Mouse (Mus musculus) ES-E14 (cell line): ENCODE data around the gene Olfr645. TPM values are rescaled to one million over a fixed set of nuclear protein-coding genes. Genes with fewer than 3 reads are reported as not detected.

Source experiments
- DNase-seq: peaks from one replicate; pipeline ENCODE4 v3.0.0-alpha.2; 2013; ENCODE audit warnings: low read depth, low spot score
- H3K27ac ChIP-seq: 2 replicates; pipeline ENCODE4 v1.5.1; 2012; ENCODE audit warnings: low read depth, mild to moderate bottlenecking, low read length, moderate library complexity, mixed read lengths; ENCODE audit not compliant: poor library complexity, insufficient read depth, severe bottlenecking
- H3K36me3 ChIP-seq: 2 replicates; pipeline ENCODE4 v1.6.1; 2012; ENCODE audit warnings: mild to moderate bottlenecking, low read length, moderate library complexity, mixed read lengths; ENCODE audit not compliant: control insufficient read depth, poor library complexity, insufficient read depth, severe bottlenecking
- H3K4me1 ChIP-seq, 2 experiments: fragments of 150-350 bp in 1 of 2; sonication (generic) in 1 of 2; 2 replicates each; pipeline ENCODE4 v1.6.1; 2012; ENCODE audit warnings: low read length in 2 of 2, mild to moderate bottlenecking in 1 of 2, mixed read lengths in 1 of 2; ENCODE audit not compliant: control insufficient read depth in 2 of 2, insufficient read depth in 2 of 2, poor library complexity in 1 of 2
- H3K4me3 ChIP-seq, 2 experiments: fragments of 150-350 bp in 1 of 2; sonication (generic) in 1 of 2; 2 replicates each; pipeline ENCODE4 v1.5.1; 2012; ENCODE audit warnings: low read length in 2 of 2, low read depth in 1 of 2, mild to moderate bottlenecking in 1 of 2, mixed read lengths in 1 of 2; ENCODE audit not compliant: insufficient read depth in 1 of 2, poor library complexity in 1 of 2, severe bottlenecking in 1 of 2
- H3K9ac ChIP-seq: 2 replicates; pipeline ENCODE4 v1.6.1; 2012; ENCODE audit warnings: low read depth, mild to moderate bottlenecking, low read length, mixed read lengths; ENCODE audit not compliant: poor library complexity, insufficient read depth, severe bottlenecking
- H3K9me3 ChIP-seq: fragments of 150-350 bp; sonication (generic); 2 replicates; pipeline ENCODE4 v1.6.1; 2012; ENCODE audit warnings: low read depth, mild to moderate bottlenecking, low read length; ENCODE audit not compliant: control insufficient read depth, insufficient read depth
- CHD2 ChIP-seq: IDR thresholded peaks from 2 replicates; pipeline ENCODE4 v1.6.1; 2014; ENCODE audit warnings: mild to moderate bottlenecking, low read depth, low read length, inconsistent platforms
- HCFC1 ChIP-seq: IDR thresholded peaks from 2 replicates; pipeline ENCODE4 v1.6.1; 2012; ENCODE audit warnings: low read length, inconsistent platforms, borderline replicate concordance; ENCODE audit not compliant: insufficient read depth
- MAFK ChIP-seq: IDR thresholded peaks from 2 replicates; pipeline ENCODE4 v1.6.1; 2014; ENCODE audit warnings: mild to moderate bottlenecking, low read depth, low read length, inconsistent platforms; ENCODE audit not compliant: insufficient read depth
- ZC3H11A ChIP-seq: IDR thresholded peaks from 2 replicates; pipeline ENCODE4 v1.6.1; 2012; ENCODE audit warnings: low read depth, mild to moderate bottlenecking, inconsistent platforms, low read length, borderline replicate concordance
- ZNF384 ChIP-seq: IDR thresholded peaks from 2 replicates; pipeline ENCODE4 v1.6.1; 2012; ENCODE audit warnings: low read depth, low read length, inconsistent platforms
- in situ Hi-C, 2 experiments: fragments of 600-800 bp; cut with MboI; formaldehyde crosslinking; loops; one replicate each; pipeline ENCODE4 v1.15.1; 2025; ENCODE audit warnings: low sequenced_read_pairs in 2 of 2, inconsistent platforms in 1 of 2; ENCODE audit not compliant: unreplicated experiment in 2 of 2
- total RNA-seq: library from RNA; depleted of rRNA; stranded (reverse); fragments of 300-350 nt; gene quantifications from 2 replicates; pipeline ENCODE4 v1.2.3, GENCODE M21; 2012

Olfr645 gene
- total RNA-seq, 1 experiment: not detected

DNA sequence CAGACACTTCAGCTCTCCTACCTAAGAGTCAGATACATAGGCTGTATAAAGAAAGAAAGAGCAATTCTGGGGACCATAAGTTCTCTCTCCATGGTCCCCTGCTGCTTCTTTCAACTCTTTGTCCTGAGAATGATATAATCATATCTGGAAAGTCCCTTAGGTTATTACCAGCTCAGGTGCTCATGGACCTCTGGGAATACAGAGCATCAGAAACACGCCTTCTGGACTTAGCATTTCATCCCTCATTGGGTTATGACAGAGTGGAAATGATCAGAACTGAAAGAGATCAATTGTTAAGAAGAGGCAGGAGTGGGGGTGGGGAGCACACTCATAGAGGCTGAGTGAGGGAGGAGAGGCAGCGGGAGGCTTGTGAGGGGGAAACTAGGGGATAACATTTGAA lies 13.5 kb downstream of the Olfr645 start, which contains the start of gene Olfr644:
Gene Olfr644, minus strand, starts transcription at position 101 of the 400 bp plus-strand sequence.
- no peak within 1 kb of the TSS for H3K9ac ChIP-seq
- in situ Hi-C loops: no loop called here
- no peak within 1 kb of the TSS for H3K4me3 ChIP-seq
- TF ChIP-seq ZC3H11A (no peak), CHD2 (no peak), ZNF384 (no peak), HCFC1 (no peak), MAFK (no peak)
- H3K4me1 ChIP-seq: no peaks in the 10 kb centered on the region
- DNase-seq: no peak
- H3K27ac ChIP-seq: no peak within 1 kb of the TSS
- no peaks in the 10 kb centered on the region for H3K36me3 ChIP-seq
- no peaks in the 10 kb centered on the region for H3K9me3 ChIP-seq

- H3K4me3 ChIP-seq: no peak within 1 kb of the TSS
- no peak within 1 kb of the TSS for H3K9ac ChIP-seq
- no peaks in the 10 kb centered on the region for H3K9me3 ChIP-seq
- no peaks in the 10 kb centered on the region for H3K4me1 ChIP-seq
- in situ Hi-C loops: no loop called here
- TF ChIP-seq HCFC1: no peak
- no peak for TF ChIP-seq MAFK
- TF ChIP-seq ZNF384: no peak
- no peak for TF ChIP-seq CHD2
- TF ChIP-seq ZC3H11A: no peak
- H3K27ac ChIP-seq: no peak within 1 kb of the TSS
- DNase-seq: no peak
- H3K36me3 ChIP-seq: no peaks in the 10 kb centered on the region
Measured at GRCm38 (mm10) chr7:104061345-104061744, 23.9 kb downstream of the Olfr645 start, which contains the start of gene 4930516K23Rik. Gene 4930516K23Rik, minus strand, starts transcription at chr7:104061445.

DNA sequence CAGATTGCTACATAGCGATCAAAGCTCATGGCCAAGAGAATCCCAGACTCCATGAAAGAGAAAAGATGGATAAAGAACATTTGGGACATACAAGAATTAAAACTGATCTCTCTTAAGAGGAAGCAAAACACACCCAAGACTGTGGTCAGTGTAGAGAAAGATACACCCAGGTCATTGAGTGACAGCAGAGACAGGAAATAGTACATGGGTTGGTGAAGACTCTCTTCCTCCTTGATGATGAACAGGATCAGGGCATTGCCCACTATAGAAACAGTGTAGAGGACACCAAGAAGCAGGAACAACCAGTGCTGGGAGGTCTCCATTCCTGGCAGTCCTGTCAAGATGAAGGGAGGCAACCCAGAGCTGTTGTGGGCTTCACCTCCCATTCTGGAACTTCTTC lies 26.1 kb downstream of the Olfr645 start:
- TF ChIP-seq ZNF384 (no peak), ZC3H11A (no peak), CHD2 (no peak), HCFC1 (no peak), MAFK (no peak)
- Histone ChIP-seq H3K9ac (no peak overlapping the region), H3K9me3 (no peaks in the 10 kb centered on the region), H3K27ac (no peak overlapping the region), H3K4me3 (no peak overlapping the region), H3K36me3 (no peaks in the 10 kb centered on the region), H3K4me1 (no peaks in the 10 kb centered on the region)
- DNase-seq: no peak
- in situ Hi-C loops: no loop called here

GRCm38 (mm10) chr7:104052566-104052965 lies 32.7 kb downstream of the Olfr645 start, which contains the start of gene Olfr642:
Gene Olfr642, minus strand, starts transcription at chr7:104052666.
- H3K4me1 ChIP-seq: no peaks in the 10 kb centered on the region
- no peak for DNase-seq
- H3K9ac ChIP-seq: no peak within 1 kb of the TSS
- in situ Hi-C loops: no loop called here
- TF ChIP-seq ZNF384: no peak
- no peak for TF ChIP-seq MAFK
- TF ChIP-seq ZC3H11A: no peak
- no peak for TF ChIP-seq HCFC1
- TF ChIP-seq CHD2: no peak
- H3K9me3 ChIP-seq: no peaks in the 10 kb centered on the region
- no peak within 1 kb of the TSS for H3K4me3 ChIP-seq
- H3K27ac ChIP-seq: no peak within 1 kb of the TSS
- H3K36me3 ChIP-seq: no peaks in the 10 kb centered on the region

DNA sequence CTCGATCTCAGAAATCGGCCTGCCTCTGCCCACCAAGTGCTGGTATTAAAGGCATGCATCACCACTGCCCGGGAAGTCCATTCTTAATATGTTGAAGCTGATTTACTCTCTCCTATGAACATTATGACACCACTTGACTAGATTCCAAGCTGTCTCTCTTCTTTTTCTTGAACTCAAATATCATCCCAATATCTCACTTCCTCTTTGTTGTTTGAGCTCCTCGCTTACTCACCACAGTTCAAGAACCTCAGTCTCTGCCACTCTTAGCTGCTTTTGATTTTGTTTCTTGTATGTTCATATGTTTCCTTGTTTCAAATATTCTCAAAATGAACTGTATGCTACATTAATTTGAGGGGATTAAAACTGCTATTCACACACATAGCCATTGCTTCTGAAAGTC lies 34.5 kb downstream of the Olfr645 start:
- no peak overlapping the region for H3K4me3 ChIP-seq
- H3K9ac ChIP-seq: no peak overlapping the region
- no peaks in the 10 kb centered on the region for H3K9me3 ChIP-seq
- no peaks in the 10 kb centered on the region for H3K4me1 ChIP-seq
- TF ChIP-seq ZC3H11A: no peak
- no peak for TF ChIP-seq ZNF384
- TF ChIP-seq MAFK: no peak
- TF ChIP-seq HCFC1: no peak
- no peak for TF ChIP-seq CHD2
- in situ Hi-C loops: no loop called here
- no peak overlapping the region for H3K27ac ChIP-seq
- no peaks in the 10 kb centered on the region for H3K36me3 ChIP-seq
- DNase-seq: no peak
